Mouse (Mus musculus) hindlimb bud, embryonic 11.5 days (tissue): ENCODE data around the gene Pard3b.

ENCODE experiments used
- DNase-seq: peaks from one replicate; pipeline ENCODE4 v3.0.0-alpha.2; 2012; ENCODE audit warnings: low read depth, low spot score; ENCODE audit errors: extremely low spot score

Gene Pard3b

GRCm38 (mm10) chr1:62374427-62375050, 735.9 kb downstream of the Pard3b start:
- DNase-seq, result no peak

GRCm38 (mm10) chr1:62378335-62378734, 739.7 kb downstream of the Pard3b start:
- DNase-seq, result no peak

DNA sequence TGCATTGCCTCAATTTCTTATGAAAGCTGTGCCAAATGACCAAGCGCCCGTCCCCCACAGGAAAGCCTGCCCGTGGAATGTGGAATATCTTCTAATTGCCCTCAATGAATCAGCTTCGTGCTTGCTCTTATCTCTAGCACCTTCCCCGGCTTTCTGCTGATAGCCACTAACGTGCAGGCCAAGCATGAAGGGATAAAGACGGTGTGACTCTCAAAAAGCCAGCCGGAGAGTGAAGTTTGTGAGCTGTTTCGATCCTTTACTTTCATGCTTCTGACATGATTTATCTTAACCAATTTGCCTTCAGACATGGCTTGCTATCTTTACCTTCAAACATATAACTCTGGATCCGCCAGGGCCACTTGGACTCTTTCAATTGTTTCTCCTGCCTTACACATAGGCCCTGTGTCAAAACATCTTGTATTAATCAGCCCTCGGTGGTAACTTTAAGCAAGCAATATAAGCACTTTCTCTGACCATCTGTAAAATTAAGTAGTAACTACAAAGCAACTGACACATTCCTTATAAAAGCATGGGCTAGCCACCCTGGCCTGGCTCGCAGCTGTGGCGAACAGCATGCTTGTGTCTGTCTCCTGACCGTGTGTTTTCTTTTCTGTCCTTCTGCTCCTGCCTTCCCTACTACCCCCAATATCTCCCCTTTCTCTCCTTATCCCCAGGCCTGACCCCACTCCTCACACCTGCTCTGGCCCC, 744.3 kb downstream of the Pard3b start:
- peak; percentile 81 for DNase-seq

GRCm38 (mm10) chr1:62384241-62384640, 745.6 kb downstream of the Pard3b start:
- DNase-seq, result no peak

DNA sequence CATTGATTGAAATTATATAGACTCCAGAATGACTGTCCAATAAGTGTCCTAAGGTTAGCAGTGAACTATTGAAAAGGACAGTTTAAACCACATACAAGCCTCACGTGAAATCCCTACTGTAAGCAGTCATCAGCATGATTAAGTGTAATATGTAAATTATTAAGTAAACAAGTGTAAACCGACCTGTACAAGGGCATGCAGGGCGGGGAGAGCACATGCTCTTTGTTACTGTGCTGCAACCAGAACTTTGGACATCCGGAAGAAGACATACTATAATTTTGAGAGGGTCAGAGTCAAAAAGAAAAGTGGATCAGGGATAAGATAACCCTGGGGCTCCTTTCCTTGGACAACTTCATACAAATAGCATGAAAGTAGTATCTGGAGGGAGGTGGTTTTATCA, 749.4 kb downstream of the Pard3b start:
- no peak for DNase-seq

GRCm38 (mm10) chr1:62392863-62393262, 754.2 kb downstream of the Pard3b start:
- no peak for DNase-seq

GRCm38 (mm10) chr1:62394555-62394954, 755.9 kb downstream of the Pard3b start:
- no peak for DNase-seq

DNA sequence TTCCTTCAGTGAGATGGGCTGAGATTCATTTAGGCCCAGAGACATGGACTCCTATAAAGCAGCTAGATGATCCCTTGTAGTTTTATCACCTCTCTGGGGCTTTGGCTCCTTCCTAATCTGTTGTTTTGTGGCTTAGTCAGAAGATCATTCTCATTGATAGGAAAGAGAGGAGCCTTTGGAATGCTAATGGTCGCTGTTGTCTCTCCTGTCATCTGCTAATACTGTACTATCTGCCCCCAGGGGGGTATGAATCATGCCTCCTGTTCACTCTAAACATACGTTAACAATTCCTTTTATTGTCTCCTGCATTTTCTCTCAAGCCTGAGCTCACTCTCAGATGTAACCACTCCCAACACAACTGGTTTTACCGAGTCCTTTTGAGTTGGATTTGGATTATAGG, 759.6 kb downstream of the Pard3b start:
- DNase-seq, result no peak

GRCm38 (mm10) chr1:62398738-62399137, 760.1 kb downstream of the Pard3b start:
- DNase-seq, result no peak

- DNase-seq, result no peak
Measured at GRCm38 (mm10) chr1:62405061-62405460, 766.4 kb downstream of the Pard3b start.

DNA sequence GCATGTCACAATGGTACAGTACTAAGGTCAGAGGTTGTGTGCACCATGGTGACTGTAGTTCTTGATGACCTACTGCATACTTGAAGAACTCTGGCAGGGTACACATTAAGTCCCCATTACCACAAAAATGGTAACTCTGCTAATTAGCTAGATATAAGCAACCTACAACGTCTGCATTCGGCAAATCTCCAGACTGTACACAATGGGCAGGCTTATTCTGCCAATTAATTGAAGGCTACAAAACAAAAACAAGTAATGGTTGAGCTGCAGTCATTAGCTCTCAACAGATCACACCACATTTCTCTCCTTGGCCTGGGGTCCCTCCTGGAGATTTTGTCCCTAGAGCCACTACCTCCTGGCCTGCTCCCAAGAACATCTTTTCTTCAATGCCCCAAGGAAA, 772.7 kb downstream of the Pard3b start:
- DNase-seq, result no peak

GRCm38 (mm10) chr1:62412019-62412418, 773.4 kb downstream of the Pard3b start:
- no peak for DNase-seq

DNA sequence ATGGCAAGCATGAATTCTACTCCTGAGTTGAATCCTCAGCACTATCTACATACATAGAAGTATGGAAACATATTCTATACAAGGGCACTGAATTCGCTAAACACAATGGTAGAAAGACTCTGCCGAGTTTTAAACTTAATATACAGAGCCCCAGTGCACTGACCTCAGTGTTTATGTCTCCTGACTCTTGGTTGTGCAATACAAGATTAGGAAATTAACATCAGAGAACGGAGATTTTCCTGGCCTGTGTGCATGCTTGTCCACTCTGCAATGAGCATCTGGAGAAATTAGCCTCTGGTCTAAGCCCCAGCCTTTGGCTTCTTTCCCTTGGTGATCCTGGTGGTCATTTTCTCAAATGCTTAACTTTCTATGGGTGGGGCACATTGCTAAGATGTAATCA, 774.4 kb downstream of the Pard3b start:
- no peak for DNase-seq

DNA sequence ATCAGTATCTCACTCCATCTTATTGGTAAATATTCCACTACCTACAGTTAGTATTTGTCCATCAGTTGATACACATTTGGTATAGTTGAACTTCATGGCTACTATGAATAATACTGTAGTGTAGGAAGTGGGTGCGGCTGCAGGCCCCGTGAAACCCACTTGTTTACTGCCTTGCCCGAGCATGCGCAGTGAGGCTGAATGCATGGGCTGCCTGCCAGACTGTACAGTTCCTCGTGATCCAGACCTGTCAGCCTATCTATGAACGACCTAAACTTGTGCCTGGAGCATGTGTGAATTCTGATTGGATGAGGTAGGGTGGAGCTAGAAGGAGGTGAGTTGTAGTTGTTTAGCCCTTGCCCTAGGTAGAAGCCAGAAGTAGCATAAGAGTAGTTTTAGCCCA, 775.9 kb downstream of the Pard3b start:
- DNase-seq, result no peak

GRCm38 (mm10) chr1:62416627-62417374, 778.2 kb downstream of the Pard3b start:
- no peak for DNase-seq

DNA sequence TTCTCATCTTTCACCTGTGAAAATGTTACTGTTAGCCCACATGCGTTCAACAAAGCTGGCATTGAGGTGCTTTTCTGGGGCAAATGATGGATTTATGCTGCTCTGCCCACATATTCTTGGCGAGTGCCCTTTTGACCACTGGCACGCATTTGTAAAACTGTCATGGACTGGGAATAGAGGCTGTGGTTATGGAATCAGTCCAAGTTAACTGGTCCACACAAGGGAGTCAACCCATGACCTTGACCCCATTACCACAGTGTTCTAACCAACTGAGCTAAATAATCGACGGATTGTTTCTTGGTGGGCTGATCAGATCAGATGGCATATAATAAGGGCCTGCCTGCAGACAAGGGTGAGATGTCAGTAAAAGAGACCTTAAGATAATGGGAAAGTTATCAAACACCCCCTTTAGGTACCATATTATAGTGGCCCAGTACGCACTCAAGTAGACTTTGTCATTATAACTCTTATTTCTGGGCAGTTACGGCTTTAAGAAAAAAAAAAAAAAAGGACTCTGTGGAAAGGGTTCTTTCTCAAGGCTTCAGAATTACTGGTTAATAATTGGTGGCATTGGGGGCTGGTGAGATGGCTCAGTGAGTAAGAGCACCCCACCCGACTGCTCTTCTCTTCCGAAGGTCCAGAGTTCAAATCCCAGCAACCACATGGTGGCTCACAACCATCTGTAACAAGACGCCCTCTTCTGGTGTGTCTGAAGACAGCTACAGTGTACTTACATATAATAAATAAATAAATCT, 784.4 kb downstream of the Pard3b start:
- DNase-seq, result no peak

DNA sequence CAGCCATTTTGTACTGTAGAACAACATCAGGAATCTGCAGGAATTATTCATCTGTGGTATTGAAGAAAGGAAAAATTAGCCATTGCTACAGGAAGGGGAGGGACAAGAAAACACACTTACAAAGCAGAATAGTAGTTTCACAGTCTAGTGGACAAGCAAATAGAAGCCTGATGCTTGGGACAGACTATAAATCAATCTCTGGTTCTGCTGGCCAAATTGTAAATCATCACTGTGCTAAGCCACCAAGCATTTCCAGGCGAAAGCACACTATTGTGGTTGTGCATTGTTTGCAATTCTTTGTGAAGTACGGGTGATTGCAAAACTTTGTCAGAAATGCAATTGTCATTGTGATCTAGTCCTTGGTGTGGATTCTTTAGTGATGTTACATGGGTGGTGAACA, 786.7 kb downstream of the Pard3b start:
- DNase-seq, result no peak

- DNase-seq, result no peak
Measured at GRCm38 (mm10) chr1:62428736-62429135, 790.1 kb downstream of the Pard3b start.

- no peak for DNase-seq
Measured at GRCm38 (mm10) chr1:62429333-62430182, 790.9 kb downstream of the Pard3b start.

DNA sequence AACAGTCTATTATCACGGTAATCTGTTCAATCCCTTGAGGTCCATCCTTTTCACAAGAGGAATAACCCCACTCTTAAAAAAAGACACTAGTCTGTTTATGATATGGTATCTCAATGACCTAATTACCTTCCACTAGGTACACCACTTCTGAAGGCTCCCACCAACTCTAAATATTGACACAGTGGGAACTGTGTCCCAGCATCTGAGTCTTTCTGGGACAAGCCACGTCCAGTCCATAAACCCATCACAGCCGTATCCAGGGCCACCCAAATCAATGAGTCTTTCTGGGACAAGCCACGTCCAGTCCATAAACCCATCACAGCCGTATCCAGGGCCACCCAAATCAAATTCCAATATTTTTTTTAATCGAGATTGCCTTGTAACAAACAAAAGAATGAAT, 792.4 kb downstream of the Pard3b start:
- DNase-seq, result no peak
